Mouse (Mus musculus) gastrocnemius, postnatal 10 days (tissue): ENCODE results near the gene Inppl1. TPM values are rescaled to one million over a fixed set of nuclear protein-coding genes. Genes with fewer than 3 reads are reported as not detected.

Experiments
- microRNA-seq, 2 experiments: library from miRNA; unstranded; fragments of <30 nt; microRNA quantifications; one replicate each; pipeline ENCODE4 v1.2.0; 2021
- total RNA-seq, 2 experiments: library from RNA; stranded (reverse); gene quantifications; 2 replicates each; pipeline ENCODE4 v1.2.3; 2021

The Inppl1 gene
- total RNA-seq, 2 experiments from 2014 or later = 76.2 to 89.2 TPM

Small RNA genes lying within 50 kb of the gene (microRNA-seq; reads per million reads assigned to microRNA genes)
- gene Gm22655 = 0 reads per million in 2 experiments

Other genes with a start within 250 kb of the Inppl1 start
- 10 to 100 TPM; 30.7 to 38.7 TPM for gene Clpb, start 174.6 kb downstream of the Inppl1 start, total RNA-seq
- under 1 TPM in 1 of 2 experiments, not detected in 1; 0.14 TPM for gene Phox2a, start 19.9 kb downstream of the Inppl1 start, total RNA-seq
- 1 to 10 TPM; 4.2 to 6.0 TPM for gene Folr2, start 19.0 kb upstream of the Inppl1 start, total RNA-seq
- gene Anapc15, start 25.5 kb upstream of the Inppl1 start, total RNA-seq = 10 to 100 TPM; 23.1 to 23.8 TPM
- 1 to 10 TPM; 1.7 to 2.4 TPM for gene Folr1, start 32.6 kb upstream of the Inppl1 start, total RNA-seq
- 100 to 1,000 TPM; 101 to 114 TPM for gene Lamtor1, start 67.7 kb upstream of the Inppl1 start, total RNA-seq
- gene Tomt, start 68.1 kb upstream of the Inppl1 start, total RNA-seq = not detected
- gene Lrrc51, start 95.7 kb upstream of the Inppl1 start, total RNA-seq = 1 to 10 TPM; 2.3 to 3.6 TPM
- 10 to 100 TPM; 71.8 to 80.7 TPM for gene Numa1, start 95.9 kb upstream of the Inppl1 start, total RNA-seq
- gene Il18bp, start 180.5 kb upstream of the Inppl1 start, total RNA-seq = 1 to 10 TPM; 2.3 to 3.5 TPM
- gene Rnf121, start 227.2 kb upstream of the Inppl1 start, total RNA-seq = 10 to 100 TPM; 18.8 to 25.8 TPM
- 10 to 100 TPM in 1 of 2 experiments, 1 to 10 TPM in 1; 5.9 to 11.9 TPM for gene Xndc1, start 227.3 kb upstream of the Inppl1 start, total RNA-seq
- gene Xntrpc, start 227.5 kb upstream of the Inppl1 start, total RNA-seq = under 1 TPM; 0.75 to 0.95 TPM
- gene Trpc2, start 244.9 kb upstream of the Inppl1 start, total RNA-seq = under 1 TPM; 0.07 to 0.52 TPM